Mouse (Mus musculus) forebrain, embryonic 12.5 days (tissue): ENCODE results near the gene Fbxw26. TPM values are rescaled to one million over a fixed set of nuclear protein-coding genes. Genes with fewer than 3 reads are reported as not detected.
"Not testable (repeated sequence)": the region's sequence is repeated elsewhere in the genome, so short reads cannot be mapped to it uniquely, and the experiment has no call there.

Experiments used
- ATAC-seq: fragments of 200-750 bp; cut with Nextera tagmentation; 2 replicates; pipeline ENCODE4 v1.8.0; 2017; ENCODE audit warnings: moderate TSS enrichment; ENCODE audit not compliant: low FRiP score
- H3K27ac ChIP-seq: fragments of 300-500 bp; sonication (generic); 2 replicates; pipeline ENCODE4 v1.5.1; 2016; ENCODE audit warnings: mild to moderate bottlenecking
- H3K27me3 ChIP-seq: fragments of 300-500 bp; sonication (generic); 2 replicates; pipeline ENCODE4 v1.6.1; 2016; ENCODE audit warnings: mild to moderate bottlenecking
- H3K36me3 ChIP-seq: fragments of 300-500 bp; sonication (generic); replicated peaks from 2 replicates; pipeline ENCODE4 v1.6.1; 2016; ENCODE audit warnings: mild to moderate bottlenecking
- H3K4me1 ChIP-seq: fragments of 300-500 bp; sonication (generic); 2 replicates; pipeline ENCODE4 v1.6.1; 2016
- H3K4me2 ChIP-seq: fragments of 300-500 bp; sonication (generic); 2 replicates; pipeline ENCODE4 v1.6.1; 2016; ENCODE audit warnings: mild to moderate bottlenecking, moderate library complexity
- H3K4me3 ChIP-seq: fragments of 300-500 bp; sonication (generic); replicated peaks from 2 replicates; pipeline ENCODE4 v1.5.1; 2016; ENCODE audit warnings: mild to moderate bottlenecking
- H3K9ac ChIP-seq: fragments of 300-500 bp; sonication (generic); 2 replicates; pipeline ENCODE4 v1.6.1; 2016; ENCODE audit warnings: mild to moderate bottlenecking
- H3K9me3 ChIP-seq: fragments of 300-500 bp; sonication (generic); 2 replicates; pipeline ENCODE4 v1.6.1; 2016
- WGBS: fragments of 180-500 bp; shearing (Covaris S2); methylation state at CpG from one replicate; pipeline ENCODE4 v1.1.7; 2016; 5-methylcytosine and 5-hydroxymethylcytosine counted together
- polyA plus RNA-seq: library from polyadenylated mRNA; unstranded; fragments of >200 nt; fragmentation: Nextera tagmentation; extraction: Ambion mirVana; gene quantifications from 2 replicates; pipeline ENCODE4 v1.2.1, GENCODE M21; 2016

Gene Fbxw26
- not detected in 2 replicates for polyA plus RNA-seq

DNA sequence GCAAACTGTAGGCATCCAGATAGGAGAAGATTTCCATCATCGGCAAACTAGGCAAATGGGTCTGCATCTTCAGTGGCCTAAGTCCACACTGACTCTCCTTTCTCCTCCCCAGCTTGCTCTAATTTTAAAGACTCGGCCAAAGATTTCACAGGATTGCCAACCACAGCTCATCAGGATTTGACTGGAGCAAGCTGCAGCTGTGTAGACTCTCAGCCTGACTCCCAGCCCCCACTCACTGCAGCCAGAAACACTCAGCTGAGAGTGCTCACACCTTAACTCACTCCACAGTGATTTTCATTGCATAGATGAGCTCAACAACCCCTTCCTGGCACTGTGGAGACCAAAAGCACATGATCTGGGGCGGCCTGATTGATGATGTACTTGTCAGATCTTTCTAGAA is at the start of gene Fbxw26:
Gene Fbxw26 (minus strand): TSS at position 101 of the 400 bp plus-strand sequence.
- ATAC-seq, H3K9ac ChIP-seq, H3K9me3 ChIP-seq, H3K36me3 ChIP-seq, H3K27me3 ChIP-seq, H3K4me2 ChIP-seq, H3K4me1 ChIP-seq, H3K27ac ChIP-seq, H3K4me3 ChIP-seq: not testable (repeated sequence)
- 80% methylated on average over 3 of the region's 3 CpGs for WGBS

DNA sequence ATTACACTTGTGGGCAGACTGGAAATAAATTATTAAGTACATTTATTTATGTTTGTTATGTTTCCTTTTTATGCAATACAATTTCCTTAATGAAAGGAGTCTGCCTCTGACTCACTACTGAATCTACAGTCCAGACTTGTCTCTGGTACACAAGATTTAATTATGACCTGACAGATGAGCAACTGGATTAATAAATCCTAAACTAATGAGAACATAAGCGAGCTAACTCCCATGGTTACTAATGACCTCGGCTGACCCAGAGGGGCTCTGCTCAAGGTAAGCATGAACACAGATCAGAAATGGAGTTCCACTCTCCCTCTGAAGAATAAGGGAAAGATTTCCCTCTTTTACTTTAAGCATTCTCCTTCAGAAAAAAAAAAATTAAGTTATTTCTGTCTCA is 49.3 kb upstream of the Fbxw26 start:
- Histone ChIP-seq H3K4me1 (no peaks in the 10 kb centered on the region), H3K9ac (no peak overlapping the region), H3K9me3 (no peaks in the 10 kb centered on the region), H3K4me3 (no peak overlapping the region), H3K36me3 (no peaks in the 10 kb centered on the region), H3K27me3 (no peaks in the 10 kb centered on the region), H3K27ac (no peak overlapping the region), H3K4me2 (no peak overlapping the region)
- 77% methylated on average over 2 of the region's 2 CpGs for WGBS
- ATAC-seq: no peak

DNA sequence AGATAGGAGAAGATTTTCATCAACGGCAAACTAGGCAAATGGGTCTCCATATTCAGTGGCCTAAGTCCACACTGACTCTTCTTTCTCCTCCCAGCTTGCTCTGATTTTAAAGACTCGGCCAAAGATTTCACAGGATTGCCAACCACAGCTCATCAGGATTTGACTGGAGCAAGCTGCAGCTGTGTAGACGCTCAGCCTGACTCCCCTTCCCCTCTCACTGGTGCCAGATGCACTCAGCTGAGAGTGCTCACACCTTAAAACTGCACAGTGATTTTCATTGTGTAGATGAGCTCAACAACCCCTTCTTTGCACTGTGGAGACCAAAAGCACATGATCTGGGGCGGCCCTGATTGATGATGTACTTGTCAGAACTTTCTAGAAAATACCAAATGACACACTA is 44.7 kb upstream of the Fbxw26 start, which contains the start of gene Fbxw27:
Gene Fbxw27 (minus strand): TSS at position 101 of the 400 bp plus-strand sequence.
- ATAC-seq: not testable (repeated sequence)

DNA sequence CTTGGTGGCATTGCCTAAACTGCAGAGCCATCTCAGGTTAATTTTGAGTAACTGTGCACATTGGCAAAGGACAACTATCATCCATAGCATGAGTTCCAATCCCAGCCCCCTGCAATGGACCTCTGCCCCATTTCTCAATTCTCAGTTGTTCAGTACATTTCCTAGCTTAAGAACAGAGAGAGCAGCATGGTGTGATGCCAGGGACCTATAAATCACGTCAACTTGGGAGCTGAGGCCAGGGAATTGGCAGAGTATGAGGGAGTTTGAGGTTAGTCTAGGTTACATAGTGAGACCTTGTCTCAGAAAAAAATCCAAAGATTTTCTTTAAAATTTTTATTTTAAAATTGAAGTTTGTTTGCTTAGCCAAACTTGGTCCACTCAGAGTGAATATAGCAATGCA is 21.0 kb upstream of the Fbxw26 start:
- H3K4me2 ChIP-seq, H3K27ac ChIP-seq, H3K9ac ChIP-seq, H3K4me3 ChIP-seq, H3K36me3 ChIP-seq, H3K4me1 ChIP-seq, H3K9me3 ChIP-seq, ATAC-seq, H3K27me3 ChIP-seq: not testable (repeated sequence)
- WGBS: 71% methylated on average over 1 of the region's 1 CpGs

More for the DNA sequence above, 44.7 kb upstream of the Fbxw26 start, which contains the start of gene Fbxw27:
- not testable (repeated sequence) for H3K4me3 ChIP-seq, H3K9me3 ChIP-seq, H3K9ac ChIP-seq, H3K27me3 ChIP-seq, H3K4me1 ChIP-seq, H3K27ac ChIP-seq, H3K36me3 ChIP-seq, H3K4me2 ChIP-seq
- 84% methylated on average over 4 of the region's 4 CpGs for WGBS

DNA sequence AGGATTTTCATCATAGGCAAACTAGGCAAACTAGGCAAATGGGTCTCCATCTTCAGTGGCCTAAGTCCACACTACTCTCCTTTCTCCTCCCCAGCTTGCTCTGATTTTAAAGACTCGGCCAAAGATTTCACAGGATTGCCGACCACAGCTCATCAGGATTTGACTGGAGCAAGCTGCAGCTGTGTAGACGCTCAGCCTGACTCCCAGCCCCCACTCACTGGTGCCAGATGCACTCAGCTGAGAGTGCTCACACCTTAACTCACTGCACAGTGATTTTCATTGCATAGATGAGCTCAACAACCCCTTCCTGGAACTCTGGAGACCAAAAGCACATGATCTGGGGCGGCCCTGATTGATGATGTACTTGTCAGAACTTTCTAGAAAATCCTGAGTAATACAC is 43.3 kb downstream of the Fbxw26 start, which contains the start of gene Fbxw18:
Gene Fbxw18 (minus strand): TSS at position 101 of the 400 bp plus-strand sequence.
- not testable (repeated sequence) for H3K27ac ChIP-seq, H3K4me1 ChIP-seq, H3K9me3 ChIP-seq, H3K4me2 ChIP-seq, ATAC-seq, H3K36me3 ChIP-seq, H3K27me3 ChIP-seq, H3K9ac ChIP-seq, H3K4me3 ChIP-seq
- 75% methylated on average over 4 of the region's 4 CpGs for WGBS

DNA sequence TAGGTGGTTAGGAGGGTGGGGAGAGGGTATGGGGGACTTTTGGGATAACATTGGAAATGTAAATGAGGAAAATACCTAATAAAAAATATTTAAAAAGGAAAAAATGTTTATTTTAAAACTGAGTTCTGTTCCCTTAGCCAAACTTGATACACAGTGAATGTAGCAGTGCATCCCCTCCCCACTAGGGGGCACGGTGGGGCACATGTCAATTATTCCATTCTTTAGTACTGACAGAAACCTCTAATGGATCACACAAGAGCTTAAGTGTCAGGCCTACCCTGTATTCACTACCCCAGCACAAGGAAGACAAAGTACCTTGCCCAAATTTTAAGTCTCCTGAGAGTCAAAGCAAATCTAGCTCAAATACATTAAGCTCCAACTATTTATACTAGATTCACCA is 60.6 kb downstream of the Fbxw26 start:
- no peak for ATAC-seq
- Histone ChIP-seq H3K4me1 (no peaks in the 10 kb centered on the region), H3K36me3 (no peaks in the 10 kb centered on the region), H3K27ac (no peak overlapping the region), H3K9ac (no peak overlapping the region), H3K4me3 (no peak overlapping the region), H3K9me3 (no peaks in the 10 kb centered on the region), H3K27me3 (no peaks in the 10 kb centered on the region), H3K4me2 (no peak overlapping the region)
- 7% methylated on average over 1 of the region's 1 CpGs for WGBS

Other genes starting within 250 kb of the Fbxw26 start
- not detected in 2 replicates for gene Fbxw15, start 177.8 kb downstream of the Fbxw26 start, polyA plus RNA-seq
- not detected in 2 replicates for gene Fbxw24, start 120.0 kb downstream of the Fbxw26 start, polyA plus RNA-seq
- not detected in 2 replicates for gene Fbxw25, start 81.4 kb downstream of the Fbxw26 start, polyA plus RNA-seq
- not detected in 2 replicates for gene Fbxw18, start 43.4 kb downstream of the Fbxw26 start, polyA plus RNA-seq
- not detected in 2 replicates for gene Fbxw27, start 44.6 kb upstream of the Fbxw26 start, polyA plus RNA-seq
- gene Spink8, start 66.2 kb upstream of the Fbxw26 start, polyA plus RNA-seq: not detected in 2 replicates
- gene Nme6, start 86.7 kb upstream of the Fbxw26 start, polyA plus RNA-seq: 82.0 and 89.8 TPM in 2 replicates
- 0.61 and 0.91 TPM in 2 replicates for gene Camp, start 103.5 kb upstream of the Fbxw26 start, polyA plus RNA-seq
- gene Cdc25a, start 129.5 kb upstream of the Fbxw26 start, polyA plus RNA-seq: 42.1 and 44.3 TPM in 2 replicates
- gene Map4, start 185.4 kb upstream of the Fbxw26 start, polyA plus RNA-seq: 94.5 and 112 TPM in 2 replicates